Comparison of ENCODE assay signal across 9 mouse cellular contexts in the genomic region with DNA sequence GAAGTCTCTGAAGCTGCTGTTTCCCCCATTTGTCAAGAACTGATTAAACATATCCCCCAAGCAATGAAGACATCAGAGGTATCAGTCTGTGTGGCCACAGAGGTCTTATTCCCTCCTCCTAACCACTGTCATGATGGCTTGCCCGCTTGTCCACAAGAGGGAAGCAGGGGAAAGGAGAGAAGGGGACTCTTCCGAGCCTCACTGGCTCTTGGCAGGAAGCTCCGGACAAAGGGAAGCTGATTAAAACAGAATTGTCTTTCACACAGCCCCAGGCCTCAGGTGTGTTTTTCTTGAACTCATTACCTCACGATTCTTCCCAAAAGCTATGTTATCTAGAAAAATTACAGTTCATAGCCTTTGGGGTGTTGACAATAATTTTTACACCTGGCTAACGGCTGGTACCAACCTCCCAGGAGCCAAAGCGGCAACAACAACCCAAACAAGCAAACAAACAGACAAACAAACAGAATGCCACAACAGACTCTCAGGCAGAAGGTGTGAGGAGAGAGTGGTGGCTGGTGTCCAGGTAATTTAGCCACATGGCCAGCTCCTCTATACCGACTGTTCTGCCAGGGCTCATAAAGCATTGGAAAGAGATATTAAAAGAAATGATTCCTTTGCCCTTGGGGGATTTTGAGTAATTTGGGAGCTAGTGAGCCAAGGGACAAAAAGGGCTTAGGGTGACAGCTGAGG.
A peak's percentile ranks its signal among the peaks of the same experiment; 100 is the strongest.
DNase-seq lines count a peak whose midpoint lies in the region; ATAC-seq and TF ChIP-seq lines count a peak whose summit lies in the region.
"Had no signal": no experiment of that assay in that cellular context is flagged by ENCODE, and none has a peak within 500 bp of the region (broad histone marks: within the 10 kb centered on the region; RNA-seq: fewer than 3 reads in every experiment).

No protein-coding gene starts in this region.

- H3K27ac ChIP-seq in liver, embryonic 14.5 days, result no peak overlapping the region
- H3K27ac ChIP-seq in liver, embryonic 11.5 days (ENCODE audit: low read depth, low read length), result no peak overlapping the region
- H3K27ac ChIP-seq in heart, postnatal 0 days (ENCODE audit: low read depth), result no peak overlapping the region
- no peak overlapping the region for H3K27ac ChIP-seq in stomach, postnatal 0 days (replicated peaks)
- H3K27ac ChIP-seq: heart, embryonic 13.5 days had no signal

- H3K27me3 ChIP-seq in liver, embryonic 14.5 days (ENCODE audit: control insufficient read depth, insufficient read depth, low read length), result no peaks in the 10 kb centered on the region
- H3K27me3 ChIP-seq in liver, embryonic 11.5 days (replicated peaks; ENCODE audit: control insufficient read depth, insufficient read depth, low read length), result no peaks in the 10 kb centered on the region
- H3K27me3 ChIP-seq in heart, postnatal 0 days (ENCODE audit: control insufficient read depth, insufficient read depth, low read length), result no peaks in the 10 kb centered on the region
- no peaks in the 10 kb centered on the region; the same call in 1 of the 2 replicates for H3K27me3 ChIP-seq in stomach, postnatal 0 days (ENCODE audit: control insufficient read depth, insufficient read depth, low read length)
- H3K27me3 ChIP-seq: heart, embryonic 13.5 days had no signal

- ATAC-seq in liver, embryonic 14.5 days (ENCODE audit: insufficient read depth), result no peak
- ATAC-seq in liver, embryonic 11.5 days (replicated peaks; ENCODE audit: low FRiP score), result no peak
- peak; percentile 57 for ATAC-seq in heart, postnatal 0 days (ENCODE audit: insufficient read depth, low read depth)
- no peak for ATAC-seq in stomach, postnatal 0 days (ENCODE audit: low FRiP score, low TSS enrichment)

- TF ChIP-seq CTCF in liver, embryonic 14.5 days (IDR thresholded peaks at IDR 0.05; ENCODE audit: low read depth), result peak; percentile 41
- peak; percentile 86 for TF ChIP-seq CTCF in heart, postnatal 0 days (IDR thresholded peaks at IDR 0.05; ENCODE audit: low read depth)
- TF ChIP-seq CTCF in stomach, postnatal 0 days (IDR thresholded peaks at IDR 0.05; ENCODE audit: low read depth), result peak; percentile 72

- no peak overlapping the region for H3K4me2 ChIP-seq in liver, embryonic 14.5 days (ENCODE audit: low read depth)
- H3K4me2 ChIP-seq in liver, embryonic 11.5 days, result no peak overlapping the region
- no peak overlapping the region for H3K4me2 ChIP-seq in heart, postnatal 0 days (ENCODE audit: low read depth, low read length)
- H3K4me2 ChIP-seq in stomach, postnatal 0 days (replicated peaks; ENCODE audit: low read depth), result no peak overlapping the region
- H3K4me2 ChIP-seq: heart, embryonic 13.5 days had no signal

- H3K4me3 ChIP-seq in liver, embryonic 14.5 days (ENCODE audit: insufficient read depth in 1 of 2, low read depth in 2 of 2, low read length in 2 of 2), result no peak overlapping the region
- H3K4me3 ChIP-seq in liver, embryonic 11.5 days (ENCODE audit: low read depth, low read length), result no peak overlapping the region
- H3K4me3 ChIP-seq in heart, postnatal 0 days (ENCODE audit: low read depth, low read length), result no peak overlapping the region
- H3K4me3 ChIP-seq in stomach, postnatal 0 days (ENCODE audit: low read depth, low read length), result no peak overlapping the region
- H3K4me3 ChIP-seq: heart, embryonic 13.5 days had no signal

- H3K4me1 ChIP-seq in liver, embryonic 14.5 days (replicated peaks; ENCODE audit: control insufficient read depth in 2 of 2, insufficient read depth in 2 of 2, low read length in 1 of 2), result no peaks in the 10 kb centered on the region
- H3K4me1 ChIP-seq in liver, embryonic 11.5 days (replicated peaks; ENCODE audit: control insufficient read depth, insufficient read depth, low read length), result no peaks in the 10 kb centered on the region
- no peaks in the 10 kb centered on the region; the same call in 1 of the 2 replicates for H3K4me1 ChIP-seq in heart, postnatal 0 days (ENCODE audit: control insufficient read depth, insufficient read depth)
- H3K4me1 ChIP-seq in stomach, postnatal 0 days (replicated peaks; ENCODE audit: control insufficient read depth, insufficient read depth), result no peaks in the 10 kb centered on the region

- no peak overlapping the region for H3K9ac ChIP-seq in liver, embryonic 14.5 days (replicated peaks)
- no peak overlapping the region for H3K9ac ChIP-seq in liver, embryonic 11.5 days (ENCODE audit: low read depth, low read length)
- H3K9ac ChIP-seq in heart, postnatal 0 days (replicated peaks; ENCODE audit: low read depth, low read length), result no peak overlapping the region
- H3K9ac ChIP-seq in stomach, postnatal 0 days (ENCODE audit: low read length), result no peak overlapping the region
- H3K9ac ChIP-seq: heart, embryonic 13.5 days had no signal

- DNase-seq in liver, embryonic 14.5 days (ENCODE audit: low read depth in 3 of 3, low spot score in 3 of 3), result no peak
- no peak for DNase-seq in liver, embryonic 11.5 days (ENCODE audit: low spot score)
- peak; percentile 75 for DNase-seq in cerebellum, adult 11 months
- peak; percentile 76 for DNase-seq in heart, postnatal 0 days (ENCODE audit: low spot score)
- peak; percentile 30 to 53 for DNase-seq in lung, adult 18-20 months
- no peak for DNase-seq in stomach, postnatal 0 days (ENCODE audit: low spot score)
- DNase-seq in spleen, postnatal 10 days (ENCODE audit: low spot score in 2 of 2), result no peak
- DNase-seq in spleen, postnatal 14 days (ENCODE audit: low spot score in 2 of 2), result no peak

- no peak for TF ChIP-seq EP300 in liver, embryonic 14.5 days (IDR thresholded peaks at IDR 0.05; ENCODE audit: low read depth)
- no peak for TF ChIP-seq EP300 in heart, postnatal 0 days (IDR thresholded peaks at IDR 0.05; ENCODE audit: low read depth)
- no peak for TF ChIP-seq EP300 in stomach, postnatal 0 days (optimal IDR thresholded peaks at IDR 0.05)

- WGBS in liver, embryonic 14.5 days (ENCODE audit: insufficient replicate concordance), result 37% methylated on average over 7 of the region's 7 CpGs
- 53% methylated on average over 7 of the region's 7 CpGs for WGBS in liver, embryonic 11.5 days
- 41% methylated on average over 7 of the region's 7 CpGs for WGBS in heart, postnatal 0 days
- 48% methylated on average over 7 of the region's 7 CpGs for WGBS in stomach, postnatal 0 days

- no peaks in the 10 kb centered on the region for H3K36me3 ChIP-seq in liver, embryonic 14.5 days (replicated peaks; ENCODE audit: control insufficient read depth, insufficient read depth, low read depth)
- H3K36me3 ChIP-seq in liver, embryonic 11.5 days (ENCODE audit: control insufficient read depth, insufficient read depth, low read length), result no peaks in the 10 kb centered on the region
- H3K36me3 ChIP-seq in heart, postnatal 0 days (replicated peaks; ENCODE audit: control insufficient read depth, insufficient read depth, low read length), result no peaks in the 10 kb centered on the region
- H3K36me3 ChIP-seq in stomach, postnatal 0 days (ENCODE audit: control insufficient read depth, insufficient read depth, low read length), result no peaks in the 10 kb centered on the region
- H3K36me3 ChIP-seq: heart, embryonic 13.5 days had no signal

- H3K9me3 ChIP-seq in liver, embryonic 14.5 days (ENCODE audit: control insufficient read depth, low read length), result no peaks in the 10 kb centered on the region
- no peaks in the 10 kb centered on the region for H3K9me3 ChIP-seq in liver, embryonic 11.5 days (ENCODE audit: control insufficient read depth, low read length)
- H3K9me3 ChIP-seq in heart, postnatal 0 days (replicated peaks; ENCODE audit: control insufficient read depth, low read length), result no peaks in the 10 kb centered on the region
- no peaks in the 10 kb centered on the region for H3K9me3 ChIP-seq in stomach, postnatal 0 days (ENCODE audit: control insufficient read depth, low read length)
- H3K9me3 ChIP-seq: heart, embryonic 13.5 days had no signal

Comparison
In these comparisons a context has a peak if more than half of its experiments do, and no peak if none do; other contexts are left out.
1. DNase-seq: peak in cerebellum, adult 11 months (single experiment), heart, postnatal 0 days (single experiment) and lung, adult 18-20 months (2 of 2); none in liver, embryonic 14.5 days (0 of 3), liver, embryonic 11.5 days (single experiment), stomach, postnatal 0 days (single experiment), spleen, postnatal 10 days (0 of 2) and spleen, postnatal 14 days (0 of 2).
2. Peak in every context shown above with its lines, with median percentiles within 50 percentile points of each other: CTCF ChIP-seq.